Mouse (Mus musculus): Measurements from ENCODE around the gene Vmn2r30. TPM values are rescaled to one million over a fixed set of nuclear protein-coding genes. Genes with fewer than 3 reads are reported as not detected.

Gene Vmn2r30
- not detected in 2 replicates for polyA plus RNA-seq (2012; rRNA removed)

GRCm38 (mm10) chr7:7337509-7337908 is at the start of gene Vmn2r30:
Gene Vmn2r30 (minus strand): TSS chr7:7337609.

GRCm38 (mm10) chr7:7374431-7374830 is 37.0 kb upstream of the Vmn2r30 start, which contains the start of gene Gm45783:
Gene Gm45783 (minus strand): TSS chr7:7374573.

GRCm38 (mm10) chr7:7277966-7278567 is 59.3 kb downstream of the Vmn2r30 start, which contains the start of gene Gm45844:
Gene Gm45844 (minus strand): TSS chr7:7278289.

Other genes starting within 250 kb of the Vmn2r30 start
- gene Zfp954, start 216.1 kb downstream of the Vmn2r30 start, polyA plus RNA-seq (2012; rRNA removed) = 21.7 and 22.3 TPM in 2 replicates
- gene Zfp773, start 200.9 kb downstream of the Vmn2r30 start, polyA plus RNA-seq (2012; rRNA removed) = 4.7 and 4.9 TPM in 2 replicates
- 2.7 and 2.8 TPM in 2 replicates for gene Zfp418, start 166.3 kb downstream of the Vmn2r30 start, polyA plus RNA-seq (2012; rRNA removed)
- 11.9 and 12.8 TPM in 2 replicates for gene Zfp772, start 127.6 kb downstream of the Vmn2r30 start, polyA plus RNA-seq (2012; rRNA removed)
- 2.6 and 3.9 TPM in 2 replicates for gene Vmn2r29, start 90.3 kb downstream of the Vmn2r30 start, polyA plus RNA-seq (2012; rRNA removed)
- gene Gm45844, start 59.3 kb downstream of the Vmn2r30 start, polyA plus RNA-seq (2012; rRNA removed) = 7.8 and 8.2 TPM in 2 replicates
- 96.1 and 96.7 TPM in 2 replicates for gene Clcn4, start 36.8 kb downstream of the Vmn2r30 start, polyA plus RNA-seq (2012; rRNA removed)
- not detected in 2 replicates for gene Gm45783, start 37.0 kb upstream of the Vmn2r30 start, polyA plus RNA-seq (2012; rRNA removed)
- not detected in 2 replicates for gene Vmn2r31, start 62.1 kb upstream of the Vmn2r30 start, polyA plus RNA-seq (2012; rRNA removed)
- not detected in 2 replicates for gene Vmn2r32, start 142.4 kb upstream of the Vmn2r30 start, polyA plus RNA-seq (2012; rRNA removed)
- not detected in 2 replicates for gene Vmn2r33, start 229.2 kb upstream of the Vmn2r30 start, polyA plus RNA-seq (2012; rRNA removed)